Mouse (Mus musculus): Measurements from ENCODE around the gene Shq1. TPM values are rescaled to one million over a fixed set of nuclear protein-coding genes. Genes with fewer than 3 reads are reported as not detected.
A peak's percentile ranks its signal among the peaks of the same experiment; 100 is the strongest.

The Shq1 gene
- polyA plus RNA-seq, 2 experiments: 9.5 to 12.3 TPM

DNA sequence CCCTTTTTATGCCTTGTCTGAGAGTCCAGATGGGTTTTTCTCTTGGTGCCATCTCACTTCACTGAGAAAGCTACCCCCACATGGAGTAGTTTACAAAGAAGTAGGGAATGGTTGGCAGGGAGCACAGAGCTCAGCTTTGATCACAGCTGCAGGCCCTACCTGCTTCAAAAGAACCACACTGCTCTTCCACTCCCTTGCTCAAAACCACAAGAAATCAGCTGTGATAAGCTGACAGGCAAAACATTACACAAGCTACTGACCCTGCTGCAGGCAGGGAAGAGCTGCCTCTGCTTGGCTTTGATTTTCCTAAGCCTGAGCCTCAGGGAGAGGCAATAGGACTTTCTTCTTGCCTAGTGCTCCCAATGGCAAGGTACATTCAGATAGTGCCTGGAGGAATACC is 89.9 kb downstream of the Shq1 start:
- Histone ChIP-seq H3K9ac (ENCODE audit: low read depth, low read length, severe bottlenecking) (no peak overlapping the region), H3K4me2 (replicated peaks; ENCODE audit: low read depth, low read length, severe bottlenecking) (no peak overlapping the region), H3K27ac (replicated peaks; ENCODE audit: low read depth, low read length) (no peak overlapping the region), H3K9me3 (ENCODE audit: control insufficient read depth, low read length) (no peaks in the 10 kb centered on the region), H3K4me1 (ENCODE audit: control insufficient read depth, insufficient read depth, low read length) (peaks cover 6% of the 10 kb centered on the region; the same call in 1 of the 2 replicates), H3K4me3 (replicated peaks; ENCODE audit: low read length) (no peak overlapping the region), H3K36me3 (ENCODE audit: control insufficient read depth, insufficient read depth, low read length) (no peaks in the 10 kb centered on the region), H3K27me3 (ENCODE audit: control insufficient read depth, insufficient read depth, low read length) (no peaks in the 10 kb centered on the region)
- DNase-seq (ENCODE audit: low spot score) (no peak), ATAC-seq (ENCODE audit: low FRiP score, low read depth) (no peak)
- TF ChIP-seq POLR2A (IDR thresholded peaks at IDR 0.05; ENCODE audit: borderline replicate concordance, extremely low read depth, insufficient read depth, insufficient read length): no peak

DNA sequence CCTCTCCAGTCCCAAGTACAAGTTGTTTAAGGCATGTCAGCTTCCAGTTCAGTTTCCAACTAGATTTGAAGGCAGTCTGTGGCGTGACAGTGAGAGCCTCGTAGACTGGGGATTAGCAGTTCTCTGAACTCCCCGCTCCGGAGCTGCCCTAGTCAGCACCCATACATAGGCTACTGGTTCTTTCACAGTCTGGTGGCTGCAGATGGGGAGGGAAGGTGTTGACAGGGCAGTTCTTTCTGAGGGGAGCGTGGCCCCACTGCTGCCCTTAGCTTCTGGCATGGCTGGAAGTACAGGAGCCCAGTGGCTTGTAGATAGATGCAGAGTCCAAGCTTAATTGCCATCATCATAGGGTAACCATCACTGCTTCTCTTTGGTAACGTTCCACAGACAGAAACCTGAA is 93.4 kb downstream of the Shq1 start:
- Histone ChIP-seq H3K4me1 (ENCODE audit: control insufficient read depth, insufficient read depth, low read length) (peaks cover 5% of the 10 kb centered on the region; the same call in 1 of the 2 replicates), H3K4me2 (replicated peaks; ENCODE audit: low read depth, low read length, severe bottlenecking) (no peak overlapping the region), H3K36me3 (ENCODE audit: control insufficient read depth, insufficient read depth, low read length) (no peaks in the 10 kb centered on the region), H3K4me3 (replicated peaks; ENCODE audit: low read length) (no peak overlapping the region), H3K27me3 (ENCODE audit: control insufficient read depth, insufficient read depth, low read length) (no peaks in the 10 kb centered on the region), H3K27ac (replicated peaks; ENCODE audit: low read depth, low read length) (no peak overlapping the region), H3K9me3 (ENCODE audit: control insufficient read depth, low read length) (no peaks in the 10 kb centered on the region), H3K9ac (ENCODE audit: low read depth, low read length, severe bottlenecking) (no peak overlapping the region)
- no peak for ATAC-seq (ENCODE audit: low FRiP score, low read depth)
- no peak for TF ChIP-seq POLR2A (IDR thresholded peaks at IDR 0.05; ENCODE audit: borderline replicate concordance, extremely low read depth, insufficient read depth, insufficient read length)
- DNase-seq (ENCODE audit: low spot score): no peak
- 88% methylated on average over 6 of the region's 6 CpGs for WGBS

DNA sequence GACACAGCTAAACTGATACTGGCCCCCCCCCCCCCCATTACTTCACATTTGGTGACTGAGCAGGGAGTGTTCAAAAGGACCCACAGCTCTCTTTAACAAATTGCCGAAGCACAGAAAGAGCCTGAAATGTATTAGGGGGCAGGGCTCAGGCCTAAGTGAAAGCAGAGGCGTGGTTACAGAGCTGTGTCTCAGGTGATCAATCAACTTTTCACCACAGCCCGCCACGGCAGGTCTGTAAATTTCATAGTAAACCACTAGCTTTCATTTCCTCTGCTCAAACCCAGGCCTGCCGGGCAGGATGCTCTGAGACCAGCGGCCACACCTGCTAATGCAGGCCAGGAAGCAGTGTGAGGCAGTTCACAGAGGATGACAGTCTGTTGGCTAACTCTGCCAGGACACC is 94.8 kb downstream of the Shq1 start:
- Histone ChIP-seq H3K27ac (replicated peaks; ENCODE audit: low read depth, low read length) (no peak overlapping the region), H3K9ac (ENCODE audit: low read depth, low read length, severe bottlenecking) (no peak overlapping the region), H3K9me3 (ENCODE audit: control insufficient read depth, low read length) (no peaks in the 10 kb centered on the region), H3K4me2 (replicated peaks; ENCODE audit: low read depth, low read length, severe bottlenecking) (no peak overlapping the region), H3K4me3 (replicated peaks; ENCODE audit: low read length) (no peak overlapping the region), H3K27me3 (ENCODE audit: control insufficient read depth, insufficient read depth, low read length) (no peaks in the 10 kb centered on the region), H3K4me1 (ENCODE audit: control insufficient read depth, insufficient read depth, low read length) (peaks cover 3% of the 10 kb centered on the region; the same call in 1 of the 2 replicates), H3K36me3 (ENCODE audit: control insufficient read depth, insufficient read depth, low read length) (no peaks in the 10 kb centered on the region)
- TF ChIP-seq POLR2A (IDR thresholded peaks at IDR 0.05; ENCODE audit: borderline replicate concordance, extremely low read depth, insufficient read depth, insufficient read length): no peak
- ATAC-seq (ENCODE audit: low FRiP score, low read depth): peak; percentile 50; the same call in 1 of the 2 replicates
- 2% methylated on average over 6 of the region's 6 CpGs for whole genome bisulfite sequencing
- no peak for DNase-seq (ENCODE audit: low spot score)

DNA sequence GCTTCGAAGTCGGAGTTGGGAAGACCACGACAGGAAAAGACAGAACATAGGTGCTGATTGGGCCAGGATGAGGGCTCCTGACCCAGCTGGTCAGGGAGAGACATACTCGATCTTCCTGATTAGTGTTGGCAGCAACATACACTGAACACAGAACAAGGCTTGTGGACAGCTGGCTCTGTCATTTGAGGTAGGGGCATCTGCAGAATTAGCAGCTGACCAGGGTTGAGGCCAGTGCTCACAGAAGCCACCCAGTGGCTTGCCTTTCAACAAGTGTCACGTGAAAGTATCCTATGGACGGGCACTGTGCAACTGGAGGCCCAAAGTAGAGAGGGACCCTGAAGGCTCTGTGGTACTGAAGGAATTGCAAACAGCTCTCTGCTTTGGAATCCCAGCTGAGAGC is 104.2 kb downstream of the Shq1 start:
- H3K27me3 ChIP-seq (ENCODE audit: control insufficient read depth, insufficient read depth, low read length): peaks cover 33% of the 10 kb centered on the region
- H3K4me1 ChIP-seq (ENCODE audit: control insufficient read depth, insufficient read depth, low read length): peaks cover 37% of the 10 kb centered on the region

GRCm38 (mm10) chr6:100564516-100564915 is 106.4 kb downstream of the Shq1 start:
- TF ChIP-seq POLR2A (IDR thresholded peaks at IDR 0.05; ENCODE audit: borderline replicate concordance, extremely low read depth, insufficient read depth, insufficient read length): no peak
- H3K4me2 ChIP-seq (replicated peaks; ENCODE audit: low read depth, low read length, severe bottlenecking): no peak overlapping the region
- no peak overlapping the region for H3K4me3 ChIP-seq (replicated peaks; ENCODE audit: low read length)
- ATAC-seq (ENCODE audit: low FRiP score, low read depth): no peak
- H3K27ac ChIP-seq (replicated peaks; ENCODE audit: low read depth, low read length): no peak overlapping the region
- no peaks in the 10 kb centered on the region for H3K9me3 ChIP-seq (ENCODE audit: control insufficient read depth, low read length)
- H3K4me1 ChIP-seq (ENCODE audit: control insufficient read depth, insufficient read depth, low read length): peaks cover 31% of the 10 kb centered on the region
- H3K36me3 ChIP-seq (ENCODE audit: control insufficient read depth, insufficient read depth, low read length): no peaks in the 10 kb centered on the region
- H3K9ac ChIP-seq (ENCODE audit: low read depth, low read length, severe bottlenecking): no peak overlapping the region
- DNase-seq (ENCODE audit: low spot score): no peak
- 45% methylated on average over 4 of the region's 4 CpGs for WGBS
- H3K27me3 ChIP-seq (ENCODE audit: control insufficient read depth, insufficient read depth, low read length): peaks cover 38% of the 10 kb centered on the region

More for the DNA sequence above, 104.2 kb downstream of the Shq1 start:
- 77% methylated on average over 6 of the region's 6 CpGs for WGBS
- H3K4me3 ChIP-seq (replicated peaks; ENCODE audit: low read length): no peak overlapping the region
- H3K9me3 ChIP-seq (ENCODE audit: control insufficient read depth, low read length): no peaks in the 10 kb centered on the region
- H3K36me3 ChIP-seq (ENCODE audit: control insufficient read depth, insufficient read depth, low read length): no peaks in the 10 kb centered on the region
- DNase-seq (ENCODE audit: low spot score) (no peak), ATAC-seq (ENCODE audit: low FRiP score, low read depth) (peak; percentile 36)
- no peak overlapping the region for H3K27ac ChIP-seq (replicated peaks; ENCODE audit: low read depth, low read length)
- no peak overlapping the region for H3K4me2 ChIP-seq (replicated peaks; ENCODE audit: low read depth, low read length, severe bottlenecking)
- TF ChIP-seq POLR2A (IDR thresholded peaks at IDR 0.05; ENCODE audit: borderline replicate concordance, extremely low read depth, insufficient read depth, insufficient read length): no peak
- H3K9ac ChIP-seq (ENCODE audit: low read depth, low read length, severe bottlenecking): no peak overlapping the region
